Mouse (Mus musculus) CH12.LX (cell line): ENCODE measurements around the gene Pitpnm2. TPM values are rescaled to one million over a fixed set of nuclear protein-coding genes. Genes with fewer than 3 reads are reported as not detected.

Experiments
- DNase-seq: peaks from one replicate; pipeline ENCODE4 v3.0.0-alpha.2; 2013; ENCODE audit errors: extremely low read depth
- H3K27ac ChIP-seq: 2 replicates; pipeline ENCODE4 v1.5.1; 2012; ENCODE audit warnings: low read depth, mild to moderate bottlenecking, control low read depth, moderate library complexity; ENCODE audit not compliant: insufficient read depth
- H3K27me3 ChIP-seq: replicated peaks from 2 replicates; pipeline ENCODE3; 2012; ENCODE audit warnings: inconsistent platforms
- H3K36me3 ChIP-seq, 2 experiments: replicated peaks in 1 of 2; 2 replicates each; pipeline versions ENCODE3 to v1.6.1; 2012; ENCODE audit warnings: inconsistent platforms in 1 of 2, low read length in 1 of 2, mild to moderate bottlenecking in 1 of 2, mixed read lengths in 1 of 2, moderate library complexity in 1 of 2; ENCODE audit not compliant: control insufficient read depth in 1 of 2, insufficient read depth in 1 of 2
- H3K4me1 ChIP-seq, 2 experiments: 2 replicates each; pipeline ENCODE4 v1.6.1; 2012; ENCODE audit warnings: inconsistent platforms in 1 of 2, moderate library complexity in 1 of 2; ENCODE audit not compliant: insufficient read depth in 2 of 2, control insufficient read depth in 1 of 2
- H3K4me2 ChIP-seq: 2 replicates; pipeline ENCODE4 v1.6.1; 2012; ENCODE audit warnings: low read depth, mild to moderate bottlenecking, control low read depth; ENCODE audit not compliant: poor library complexity, insufficient read depth, severe bottlenecking
- H3K4me3 ChIP-seq, 3 experiments: fragments of 150-350 bp in 1 of 3; sonication (generic) in 1 of 3; replicated peaks in 1 of 3; 2 replicates each; pipeline versions ENCODE3 to v1.5.1; 2011 to 2012; ENCODE audit warnings: low read depth in 2 of 3, low read length in 2 of 3, mild to moderate bottlenecking in 2 of 3, moderate library complexity in 2 of 3, control low read depth in 1 of 3, improper control_type of control experiment in 1 of 3, inconsistent platforms in 1 of 3, mixed read lengths in 1 of 3; ENCODE audit not compliant: poor library complexity in 1 of 3
- H3K79me2 ChIP-seq: replicated peaks from 2 replicates; pipeline ENCODE4 v1.6.1; 2012; ENCODE audit warnings: mild to moderate bottlenecking, moderate library complexity; ENCODE audit not compliant: control insufficient read depth, poor library complexity, insufficient read depth, severe bottlenecking; ENCODE audit errors: extremely low read depth
- H3K9ac ChIP-seq: 2 replicates; pipeline ENCODE4 v1.6.1; 2012; ENCODE audit warnings: low read depth, mild to moderate bottlenecking, control low read depth, moderate library complexity; ENCODE audit not compliant: insufficient read depth
- H3K9me3 ChIP-seq: replicated peaks from 2 replicates; pipeline ENCODE3; 2012; ENCODE audit warnings: low read length, inconsistent platforms, mixed read lengths
- CTCF ChIP-seq, 2 experiments: IDR thresholded peaks in 1 of 2; conservative IDR thresholded peaks in 1 of 2; 2 replicates each; pipeline ENCODE4 v1.5.1; 2011 to 2012; ENCODE audit warnings: low read depth in 2 of 2, low read length in 2 of 2, improper control_type of control experiment in 1 of 2, inconsistent platforms in 1 of 2, mild to moderate bottlenecking in 1 of 2, moderate library complexity in 1 of 2
- ELF1 ChIP-seq: IDR thresholded peaks from 2 replicates; pipeline ENCODE4 v1.6.1; 2014; ENCODE audit warnings: low read depth, mild to moderate bottlenecking, inconsistent platforms, low read length, improper control_type of control experiment
- HCFC1 ChIP-seq: IDR thresholded peaks from 2 replicates; pipeline ENCODE4 v1.6.1; 2012; ENCODE audit warnings: low read depth, mild to moderate bottlenecking, inconsistent platforms, low read length, improper control_type of control experiment
- IRF4 ChIP-seq: IDR thresholded peaks from 2 replicates; pipeline ENCODE4 v1.6.1; 2014; ENCODE audit warnings: low read depth, mild to moderate bottlenecking, inconsistent platforms, low read length, improper control_type of control experiment
- JUND ChIP-seq: conservative IDR thresholded peaks from 2 replicates; pipeline ENCODE4 v1.6.1; 2011; ENCODE audit warnings: low read depth, low read length, improper control_type of control experiment
- KAT2A ChIP-seq: IDR thresholded peaks from 2 replicates; pipeline ENCODE4 v1.6.1; 2012; ENCODE audit warnings: low read length, improper control_type of control experiment, inconsistent platforms; ENCODE audit not compliant: insufficient replicate concordance
- MAZ ChIP-seq: IDR thresholded peaks from 2 replicates; pipeline ENCODE4 v1.6.1; 2012; ENCODE audit warnings: low read depth, mild to moderate bottlenecking, inconsistent platforms, low read length, improper control_type of control experiment, moderate library complexity
- MXI1 ChIP-seq: IDR thresholded peaks from 2 replicates; pipeline ENCODE4 v1.6.1; 2011; ENCODE audit warnings: mild to moderate bottlenecking, low read depth, low read length, improper control_type of control experiment
- PAX5 ChIP-seq: IDR thresholded peaks from 2 replicates; pipeline ENCODE4 v1.6.1; 2012; ENCODE audit warnings: low read length, inconsistent platforms, mixed read lengths
- POLR2AphosphoS2 ChIP-seq: IDR thresholded peaks from 2 replicates; pipeline ENCODE4 v1.6.1; 2011; ENCODE audit warnings: low read depth, low read length, improper control_type of control experiment
- RAD21 ChIP-seq: IDR thresholded peaks from 2 replicates; pipeline ENCODE4 v1.6.1; 2011; ENCODE audit warnings: low read depth, mild to moderate bottlenecking, low read length, improper control_type of control experiment, moderate library complexity
- USF1 ChIP-seq: IDR thresholded peaks from 2 replicates; pipeline ENCODE4 v1.6.1; 2014; ENCODE audit warnings: low read depth, mild to moderate bottlenecking, inconsistent platforms, low read length, improper control_type of control experiment
- ZKSCAN1 ChIP-seq: IDR thresholded peaks from 2 replicates; pipeline ENCODE4 v1.6.1; 2012; ENCODE audit warnings: low read depth, inconsistent platforms, low read length, improper control_type of control experiment, borderline replicate concordance
- ZMIZ1 ChIP-seq: IDR thresholded peaks from 2 replicates; pipeline ENCODE4 v1.6.1; 2012; ENCODE audit warnings: low read depth, mild to moderate bottlenecking, inconsistent platforms, low read length, improper control_type of control experiment
- ZNF384 ChIP-seq: IDR thresholded peaks from 2 replicates; pipeline ENCODE4 v1.6.1; 2012; ENCODE audit warnings: low read depth, low read length, improper control_type of control experiment, inconsistent platforms
- dilution Hi-C: fragments of 300-500 bp; cut with MboI; formaldehyde crosslinking; loops from 2 replicates; pipeline ENCODE4 v1.14.3; 2020; ENCODE audit warnings: low sequenced_read_pairs; ENCODE audit not compliant: extremely low pct_unique_long_range_greater_than_20kb, extremely low pct_ligation_motif_present
- in situ Hi-C: fragments of 300-500 bp; cut with MboI; formaldehyde crosslinking; loops from 3 replicates; pipeline ENCODE4 v1.14.3; 2019; ENCODE audit warnings: low sequenced_read_pairs, low pct_ligation_motif_present, low pct_unique_long_range_greater_than_20kb, mixed read lengths
- polyA plus RNA-seq: library from polyadenylated mRNA; unstranded; fragments of >175 nt; gene quantifications from 2 replicates; pipeline ENCODE4 v1.2.1, GENCODE M21; 2012; ENCODE audit warnings: low read depth; ENCODE audit not compliant: insufficient read length
- total RNA-seq, 2 experiments: library from RNA; depleted of rRNA; stranded (reverse); fragments of 300-350 nt in 1 of 2; fragments of >200 nt in 1 of 2; gene quantifications; 2 replicates each; pipeline ENCODE4 v1.2.3; 2012 to 2014

Pitpnm2 gene
- total and polyA plus RNA-seq, 3 experiments = 1.0 to 11.9 (median 5.3) TPM

DNA sequence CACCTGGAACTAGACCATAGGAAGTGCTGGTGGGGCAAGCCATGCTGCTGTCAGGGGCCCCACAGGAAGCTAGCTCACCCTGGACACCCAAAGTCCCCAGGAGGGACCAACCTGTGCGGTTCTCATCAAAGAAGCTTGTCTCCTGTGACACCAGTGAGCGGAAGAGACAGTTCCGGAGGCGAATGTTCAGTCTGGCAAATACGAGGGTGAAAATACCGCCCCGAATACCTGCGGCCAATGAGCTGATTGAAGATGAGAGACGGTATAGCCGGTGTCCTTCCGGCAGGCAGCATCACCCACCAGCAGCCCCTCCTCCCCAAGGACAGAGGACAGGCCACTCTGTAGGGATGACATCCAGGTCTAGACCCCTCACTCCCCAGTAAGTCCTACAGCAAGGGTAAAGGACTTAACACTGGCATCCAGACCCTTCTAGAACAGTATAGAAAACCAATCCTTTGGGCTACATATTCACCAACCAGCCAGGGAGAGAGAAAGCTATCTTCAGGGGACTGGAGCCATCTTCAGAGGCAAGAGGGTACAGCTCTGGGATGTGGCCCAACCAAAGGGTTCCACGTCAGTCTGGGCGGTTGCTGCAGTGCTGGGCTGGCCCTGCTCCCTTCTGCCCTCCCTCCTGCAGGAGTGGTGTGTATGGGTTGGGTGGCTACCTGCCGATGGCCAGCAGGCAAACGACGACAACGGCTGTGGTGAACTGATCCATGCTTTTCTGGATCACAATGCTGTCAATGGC is 166.4 kb downstream of the Pitpnm2 start:
- dilution Hi-C loops (no loop called here), in situ Hi-C loops (loop anchor here (5.0 to 10.0 kb wide), 3 partner anchors 81 to 266 kb away; no protein-coding TSS in a partner anchor)
- H3K4me2 ChIP-seq = no peak overlapping the region
- H3K36me3 ChIP-seq = peaks cover 0 to 4% of the 10 kb centered on the region in 2 experiments
- no peaks in the 10 kb centered on the region for H3K79me2 ChIP-seq
- no peak for TF ChIP-seq MXI1
- TF ChIP-seq CTCF (conservative IDR thresholded peaks at IDR 0.05 in 1 of 2, IDR thresholded peaks at IDR 0.05 in 1 of 2; ENCODE audit: low read depth in 2 of 2, low read length in 2 of 2) = peak in 1 of 2 experiments; percentile 15; a peak in 1 of 4 replicates
- TF ChIP-seq RAD21 = peak; percentile 29
- H3K9ac ChIP-seq = no peak overlapping the region
- H3K4me1 ChIP-seq = peaks cover 0 to 10% of the 10 kb centered on the region in 2 experiments; a peak in 1 of 4 replicates
- H3K27ac ChIP-seq = no peak overlapping the region
- DNase-seq = no peak
- no peaks in the 10 kb centered on the region for H3K27me3 ChIP-seq
- no peaks in the 10 kb centered on the region for H3K9me3 ChIP-seq
- H3K4me3 ChIP-seq = no peak overlapping the region

DNA sequence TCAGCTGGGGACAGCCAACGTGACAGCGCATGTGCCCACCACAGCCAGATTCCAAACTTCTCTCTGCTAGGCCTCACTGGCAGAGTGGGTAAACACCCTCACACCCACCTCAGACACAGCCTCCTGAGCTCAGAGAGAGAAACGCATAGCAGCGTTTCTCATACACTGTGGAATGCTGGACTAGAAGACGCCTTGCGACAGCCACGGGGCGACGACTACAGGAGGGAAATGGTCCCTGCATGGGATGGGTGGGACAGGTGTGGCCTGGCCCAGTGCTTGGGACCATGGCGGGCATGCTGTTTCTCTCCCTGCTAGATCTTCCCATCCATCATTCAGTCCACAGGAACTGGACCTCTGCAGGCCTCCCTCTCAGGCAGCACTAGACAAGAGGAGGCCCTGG is 167.1 kb downstream of the Pitpnm2 start:
- peaks cover 0 to 10% of the 10 kb centered on the region in 2 experiments; a peak in 1 of 4 replicates for H3K4me1 ChIP-seq
- no peak overlapping the region for H3K4me3 ChIP-seq

DNA sequence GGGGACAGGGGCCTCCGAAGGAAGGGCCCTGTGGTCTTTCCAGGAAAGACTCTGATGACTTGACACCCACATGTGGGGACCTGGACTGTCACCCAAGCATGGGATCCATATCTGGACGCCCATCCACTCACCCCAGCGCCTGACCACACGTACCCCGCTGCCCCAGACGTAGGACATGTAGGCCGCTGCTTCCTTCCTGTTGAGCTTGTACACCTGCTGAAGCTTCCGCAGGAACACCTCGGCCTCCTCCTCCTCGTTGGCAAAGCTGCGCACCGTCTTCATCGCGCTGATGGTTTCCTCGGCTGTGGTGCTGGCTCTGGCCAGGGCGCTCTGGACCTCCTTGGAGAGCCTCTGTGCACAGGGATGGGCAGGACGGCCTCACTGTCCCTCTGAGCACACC is 169.7 kb downstream of the Pitpnm2 start:
- H3K9ac ChIP-seq = no peak overlapping the region
- no peak for DNase-seq
- TF ChIP-seq HCFC1 (no peak), MXI1 (no peak), JUND (no peak), MAZ (no peak), PAX5 (no peak), POLR2AphosphoS2 (no peak), ZMIZ1 (no peak), ZNF384 (no peak), ZKSCAN1 (no peak), IRF4 (no peak), ELF1 (no peak), USF1 (no peak)
- TF ChIP-seq, all 38 proteins: peak for 0
- Histone ChIP-seq H3K4me1 (peaks cover 11 to 25% of the 10 kb centered on the region in 2 experiments), H3K27me3 (no peaks in the 10 kb centered on the region), H3K79me2 (no peaks in the 10 kb centered on the region), H3K27ac (no peak overlapping the region), H3K36me3 (peaks cover 0 to 2% of the 10 kb centered on the region in 2 experiments), H3K4me2 (no peak overlapping the region), H3K4me3 (no peak overlapping the region), H3K9me3 (no peaks in the 10 kb centered on the region)
- in situ Hi-C loops = loop anchor here (5.0 to 10.0 kb wide), 3 partner anchors 78 to 263 kb away; no protein-coding TSS in a partner anchor
- dilution Hi-C loops = no loop called here

More for the DNA sequence above, 167.1 kb downstream of the Pitpnm2 start:
- TF ChIP-seq MXI1 = no peak
- TF ChIP-seq KAT2A = no peak
- TF ChIP-seq CTCF (conservative IDR thresholded peaks at IDR 0.05 in 1 of 2, IDR thresholded peaks at IDR 0.05 in 1 of 2; ENCODE audit: low read depth in 2 of 2, low read length in 2 of 2) = no peak
- Histone ChIP-seq H3K79me2 (no peaks in the 10 kb centered on the region), H3K9ac (no peak overlapping the region), H3K9me3 (no peaks in the 10 kb centered on the region), H3K36me3 (peaks cover 0 to 4% of the 10 kb centered on the region in 2 experiments), H3K4me2 (no peak overlapping the region), H3K27me3 (no peaks in the 10 kb centered on the region), H3K27ac (no peak overlapping the region)
- DNase-seq = no peak
- in situ Hi-C loops (loop anchor here (5.0 to 10.0 kb wide), 3 partner anchors 80 to 265 kb away; no protein-coding TSS in a partner anchor), dilution Hi-C loops (no loop called here)
